Mouse (Mus musculus) E14TG2a.4 (cell line): ENCODE measurements at regions not wholly inside any gene's neighbourhood (a gene's known extent, or its start where the extent isn't known, plus 50 kb on each side); places are given as distances from the start of the nearest gene placed in this dataset.

Experiments
- H3K27me3 ChIP-seq: 2 replicates; pipeline ENCODE4 v1.6.1; 2014; ENCODE audit warnings: low read length, control low read depth; ENCODE audit not compliant: insufficient read depth
- H3K36me3 ChIP-seq: 2 replicates; pipeline ENCODE4 v1.6.1; 2014; ENCODE audit warnings: low read length, control low read depth; ENCODE audit not compliant: insufficient read depth
- H3K4me1 ChIP-seq: replicated peaks from 2 replicates; pipeline ENCODE4 v1.6.1; 2014; ENCODE audit warnings: low read depth, low read length, control low read depth
- H3K4me3 ChIP-seq: replicated peaks from 2 replicates; pipeline ENCODE4 v1.5.1; 2014; ENCODE audit warnings: mild to moderate bottlenecking, low read length
- H3K9me3 ChIP-seq: 2 replicates; pipeline ENCODE4 v1.6.1; 2014; ENCODE audit warnings: low read length, control low read depth
- CTCF ChIP-seq: conservative IDR thresholded peaks from 2 replicates; pipeline ENCODE4 v1.5.1; 2014; ENCODE audit warnings: low read length
- NANOG ChIP-seq: IDR thresholded peaks from 2 replicates; pipeline ENCODE4 v1.6.1; 2014; ENCODE audit warnings: borderline replicate concordance, low read length, mixed read lengths
- POU5F1 ChIP-seq: IDR thresholded peaks from 2 replicates; pipeline ENCODE4 v1.6.1; 2014; ENCODE audit warnings: low read length, borderline replicate concordance

DNA sequence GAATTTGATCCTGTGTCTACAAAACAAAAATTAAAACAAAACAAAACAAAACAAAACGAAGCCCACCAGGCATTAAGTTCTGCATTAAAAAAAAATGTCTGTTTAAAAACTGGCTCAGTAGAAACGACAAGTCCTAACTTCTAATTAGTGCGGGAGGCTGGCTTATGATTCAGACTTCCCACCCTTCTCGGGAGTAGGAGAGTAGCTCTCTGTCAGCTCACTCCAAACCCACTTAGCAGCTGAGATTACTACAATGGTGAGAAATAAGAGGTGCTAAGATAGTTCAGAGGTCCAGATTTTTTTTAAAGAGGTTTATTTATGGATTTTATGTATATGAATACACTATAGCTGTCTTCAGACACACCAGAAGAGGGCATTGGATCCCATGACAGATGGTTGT, 153.3 kb upstream of the Zfand5 start:
- TF ChIP-seq POU5F1, result no peak
- no peak for TF ChIP-seq NANOG
- no peak for TF ChIP-seq CTCF
- Histone ChIP-seq H3K4me1 (no peaks in the 10 kb centered on the region), H3K36me3 (no peaks in the 10 kb centered on the region), H3K4me3 (no peak overlapping the region), H3K9me3 (no peaks in the 10 kb centered on the region), H3K27me3 (no peaks in the 10 kb centered on the region)

DNA sequence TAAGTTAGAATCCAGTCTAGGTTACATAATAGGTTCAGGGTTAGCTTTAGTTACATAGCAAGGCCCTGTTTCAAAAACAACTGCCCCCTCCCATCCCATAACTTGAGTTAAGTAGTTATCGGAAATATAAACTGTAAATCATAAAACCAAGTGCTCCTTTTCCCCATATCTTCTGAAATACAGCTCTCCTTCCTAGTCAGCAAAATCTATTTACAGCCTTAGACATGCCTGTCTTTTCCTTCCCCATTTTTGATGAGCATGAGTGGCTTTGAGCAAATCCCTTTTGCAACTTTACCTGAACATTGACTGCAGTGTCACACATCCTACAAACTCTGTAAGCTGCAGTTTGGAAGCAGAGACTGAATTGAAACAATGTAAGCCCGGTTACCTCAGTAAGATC, 156.4 kb upstream of the Zfand5 start:
- TF ChIP-seq NANOG (no peak), CTCF (no peak), POU5F1 (no peak)
- no peaks in the 10 kb centered on the region for H3K27me3 ChIP-seq
- no peak overlapping the region for H3K4me3 ChIP-seq
- H3K36me3 ChIP-seq, result no peaks in the 10 kb centered on the region
- H3K4me1 ChIP-seq, result no peaks in the 10 kb centered on the region
- H3K9me3 ChIP-seq, result no peaks in the 10 kb centered on the region

DNA sequence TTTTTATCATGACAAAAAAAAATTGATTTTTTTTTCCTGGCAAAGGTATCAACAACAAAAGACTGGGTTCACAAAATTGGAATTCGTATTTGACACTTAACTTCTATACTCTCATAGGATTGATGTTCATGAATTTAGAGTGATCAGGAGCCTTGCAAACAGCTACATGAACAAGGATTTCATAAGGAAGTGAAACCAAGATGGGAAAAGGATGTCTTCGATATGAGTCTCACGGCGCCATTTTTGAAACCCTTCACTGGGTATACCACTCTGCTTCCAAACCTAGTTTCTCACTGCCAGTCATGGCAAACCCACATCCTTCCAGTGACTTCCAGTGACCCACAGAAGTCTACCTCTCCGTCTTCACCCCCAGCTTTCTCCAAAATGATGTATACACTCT, 157.8 kb upstream of the Tmc1 start:
- Histone ChIP-seq H3K36me3 (no peaks in the 10 kb centered on the region), H3K4me1 (no peaks in the 10 kb centered on the region), H3K4me3 (no peak overlapping the region), H3K9me3 (no peaks in the 10 kb centered on the region), H3K27me3 (no peaks in the 10 kb centered on the region)
- no peak for TF ChIP-seq POU5F1
- TF ChIP-seq NANOG, result no peak
- no peak for TF ChIP-seq CTCF

DNA sequence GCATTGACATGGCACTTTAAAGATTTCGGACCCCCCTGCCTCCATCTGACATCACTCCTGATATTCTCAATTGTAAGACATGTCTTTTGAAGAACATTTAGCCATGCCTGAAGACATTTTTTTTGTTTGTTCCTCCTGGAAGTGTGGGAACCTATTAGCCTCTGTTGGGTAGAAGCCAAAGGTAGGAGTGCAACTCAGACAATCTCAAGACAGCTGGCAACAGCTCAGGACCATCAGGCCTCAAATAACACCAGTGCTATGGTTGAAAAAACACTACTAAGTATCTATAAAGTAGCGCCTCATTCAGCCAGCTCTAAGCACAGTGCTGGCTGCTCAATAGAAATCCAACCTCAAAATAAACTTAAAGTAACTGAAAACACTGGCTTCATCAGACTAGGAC, 154.3 kb upstream of the Tmc1 start:
- Histone ChIP-seq H3K4me3 (no peak overlapping the region), H3K27me3 (no peaks in the 10 kb centered on the region), H3K4me1 (no peaks in the 10 kb centered on the region), H3K36me3 (no peaks in the 10 kb centered on the region), H3K9me3 (peaks cover 13% of the 10 kb centered on the region)
- no peak for TF ChIP-seq POU5F1
- TF ChIP-seq NANOG, result no peak
- no peak for TF ChIP-seq CTCF

DNA sequence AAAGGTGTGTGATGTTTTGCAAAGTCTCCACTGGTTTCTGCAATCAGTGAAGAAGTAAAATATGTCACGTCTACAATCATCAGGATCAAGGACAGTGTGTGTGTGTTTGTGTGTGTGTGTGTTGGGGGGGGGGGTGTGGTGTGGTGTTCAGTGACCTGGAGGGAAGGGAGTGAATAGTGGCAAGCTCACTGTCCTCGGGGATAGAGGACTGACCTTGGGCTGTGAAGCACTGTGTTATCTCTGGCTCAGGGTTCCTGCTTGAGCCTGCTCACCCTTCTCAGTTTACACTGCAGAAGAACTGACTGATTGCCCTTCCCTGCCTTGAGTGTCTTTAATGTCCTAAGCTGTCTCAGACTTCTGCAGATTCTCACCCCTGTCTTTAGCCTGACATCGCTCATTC, 153.7 kb upstream of the Tmc1 start:
- no peaks in the 10 kb centered on the region for H3K4me1 ChIP-seq

DNA sequence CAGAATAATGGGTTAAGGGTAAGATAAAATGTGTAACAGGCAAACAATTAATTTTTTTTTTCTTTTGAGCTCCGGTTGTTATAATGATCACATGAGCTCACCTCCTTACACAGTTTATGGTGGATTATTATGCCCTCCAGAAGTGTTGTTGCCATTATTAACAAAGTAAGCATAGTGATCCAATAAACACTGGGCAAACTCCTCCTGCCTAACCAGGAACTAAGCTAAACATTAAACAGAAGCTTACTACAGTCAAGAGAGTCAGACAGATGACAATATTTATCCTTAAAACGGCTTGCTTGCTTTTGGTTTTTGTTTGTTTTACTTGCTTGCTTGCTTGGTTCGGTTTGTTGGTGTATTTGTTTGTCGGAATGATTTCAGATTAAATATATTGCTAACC, 153.3 kb upstream of the Tmc1 start:
- Histone ChIP-seq H3K36me3 (no peaks in the 10 kb centered on the region), H3K27me3 (no peaks in the 10 kb centered on the region), H3K9me3 (peaks cover 13% of the 10 kb centered on the region), H3K4me1 (no peaks in the 10 kb centered on the region), H3K4me3 (no peak overlapping the region)
- no peak for TF ChIP-seq CTCF
- no peak for TF ChIP-seq POU5F1
- TF ChIP-seq NANOG, result no peak

More for the DNA sequence above, 153.7 kb upstream of the Tmc1 start:
- Histone ChIP-seq H3K9me3 (peaks cover 13% of the 10 kb centered on the region), H3K4me3 (no peak overlapping the region), H3K36me3 (no peaks in the 10 kb centered on the region), H3K27me3 (no peaks in the 10 kb centered on the region)
- TF ChIP-seq CTCF (no peak), NANOG (no peak), POU5F1 (no peak)

DNA sequence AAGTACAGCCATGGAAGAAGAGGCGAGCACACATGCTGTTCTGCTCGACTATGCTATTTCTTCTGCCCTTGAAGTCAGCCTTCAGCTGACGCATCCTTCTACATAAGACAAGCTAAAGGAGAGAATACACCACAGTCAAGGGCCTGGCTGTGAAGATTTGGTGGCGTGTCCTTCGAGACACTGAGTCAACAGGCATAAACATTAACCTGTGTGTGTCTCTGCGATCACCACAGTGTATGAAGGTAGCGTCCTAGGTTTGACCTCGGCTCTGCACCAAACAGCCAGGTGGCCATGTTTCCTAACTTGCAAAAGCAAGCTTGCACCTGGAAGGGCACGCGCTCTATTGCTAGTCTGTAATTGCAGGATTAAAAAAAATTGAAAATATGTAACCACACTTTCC, 152.8 kb upstream of the Tmc1 start:
- H3K9me3 ChIP-seq, result peaks cover 13% of the 10 kb centered on the region
- no peaks in the 10 kb centered on the region for H3K4me1 ChIP-seq
- H3K4me3 ChIP-seq, result no peak overlapping the region
- no peak for TF ChIP-seq NANOG
- no peaks in the 10 kb centered on the region for H3K36me3 ChIP-seq
- H3K27me3 ChIP-seq, result no peaks in the 10 kb centered on the region

DNA sequence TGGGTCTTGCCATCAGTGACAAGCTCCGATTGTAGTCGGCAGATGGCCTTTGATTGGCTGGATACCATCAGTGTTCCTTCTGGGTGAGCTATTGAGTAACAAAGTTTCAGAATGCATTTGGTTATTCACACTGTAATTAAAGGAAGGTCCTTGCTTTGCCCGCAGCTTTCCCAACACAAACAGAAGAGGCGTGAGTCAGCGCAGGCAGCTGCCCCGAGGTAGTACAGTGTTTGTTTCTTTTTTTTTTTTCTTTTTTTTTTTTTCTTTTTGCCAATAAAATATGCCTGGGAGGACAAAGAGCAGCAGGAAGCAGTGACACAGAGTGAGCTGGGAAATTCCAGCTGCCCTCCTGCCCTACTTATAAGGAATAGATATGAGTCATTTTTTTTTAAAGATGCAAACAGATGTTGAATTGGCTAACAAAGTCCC, 152.3 kb upstream of the Tmc1 start:
- no peaks in the 10 kb centered on the region for H3K4me1 ChIP-seq
- no peaks in the 10 kb centered on the region for H3K27me3 ChIP-seq
- TF ChIP-seq CTCF, result no peak
- TF ChIP-seq POU5F1, result no peak
- TF ChIP-seq NANOG, result no peak
- H3K4me3 ChIP-seq, result no peak overlapping the region
- H3K9me3 ChIP-seq, result peaks cover 13% of the 10 kb centered on the region
- H3K36me3 ChIP-seq, result no peaks in the 10 kb centered on the region

DNA sequence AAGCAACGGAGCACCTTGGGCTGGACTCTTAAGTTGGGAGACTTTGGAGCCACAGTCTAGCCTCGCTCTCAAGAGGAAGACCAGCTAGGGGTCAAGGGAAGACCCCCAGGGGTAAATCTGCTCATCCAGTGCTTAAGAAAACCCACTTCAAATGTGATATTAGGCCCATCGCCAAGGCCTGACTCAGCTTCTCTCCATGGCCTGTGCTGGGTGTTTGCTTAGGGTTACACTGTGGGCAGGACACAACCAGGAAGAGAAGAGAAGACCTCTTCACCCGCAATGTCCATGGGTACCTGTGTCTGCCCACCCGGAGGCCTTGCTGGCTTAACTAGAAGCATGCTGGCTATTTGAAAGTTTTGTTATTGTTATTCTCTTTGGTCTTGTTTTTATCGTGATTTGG, 151.0 kb upstream of the Tmc1 start:
- no peaks in the 10 kb centered on the region for H3K36me3 ChIP-seq
- H3K9me3 ChIP-seq, result peaks cover 13% of the 10 kb centered on the region
- no peaks in the 10 kb centered on the region for H3K27me3 ChIP-seq
- H3K4me1 ChIP-seq, result no peaks in the 10 kb centered on the region
- TF ChIP-seq CTCF (no peak), POU5F1 (no peak), NANOG (no peak)
- no peak overlapping the region for H3K4me3 ChIP-seq
